Mouse (Mus musculus): ENCODE data around the gene Tmem206.
A peak's percentile ranks its signal among the peaks of the same experiment; 100 is the strongest.

The Tmem206 gene

GRCm38 (mm10) chr1:191311296-191311898 lies 14.3 kb upstream of the Tmem206 start:
- no peak for DNase-seq (ENCODE audit: low read depth)

GRCm38 (mm10) chr1:191312513-191312941 lies 13.2 kb upstream of the Tmem206 start:
- peak; percentile 92 for DNase-seq (ENCODE audit: low read depth)

- DNase-seq (ENCODE audit: low read depth), result no peak
Measured at GRCm38 (mm10) chr1:191313158-191313557, 12.6 kb upstream of the Tmem206 start.

GRCm38 (mm10) chr1:191313926-191314325 lies 11.8 kb upstream of the Tmem206 start:
- DNase-seq (ENCODE audit: low read depth), result peak; percentile 45

- no peak for DNase-seq (ENCODE audit: low read depth)
Measured at GRCm38 (mm10) chr1:191316818-191317217, 8.9 kb upstream of the Tmem206 start.

- DNase-seq (ENCODE audit: low read depth), result no peak
Measured at GRCm38 (mm10) chr1:191317591-191318196, 8.0 kb upstream of the Tmem206 start, which contains the start of gene Nenf. Nenf (minus strand) TSS chr1:191318194.

- no peak for DNase-seq (ENCODE audit: low read depth)
Measured at GRCm38 (mm10) chr1:191318686-191319085, 7.0 kb upstream of the Tmem206 start.

- no peak for DNase-seq (ENCODE audit: low read depth)
Measured at GRCm38 (mm10) chr1:191323381-191323780, 2.3 kb upstream of the Tmem206 start.

- peak; percentile 9 for DNase-seq (ENCODE audit: low read depth)
Measured at GRCm38 (mm10) chr1:191324733-191325590, 750 bp upstream of the Tmem206 start.

GRCm38 (mm10) chr1:191326233-191326882 lies 646 bp downstream of the Tmem206 start:
- DNase-seq (ENCODE audit: low read depth), result peak; percentile 53

GRCm38 (mm10) chr1:191327258-191327657 lies 1.5 kb downstream of the Tmem206 start:
- no peak for DNase-seq (ENCODE audit: low read depth)

- peak; percentile 66 for DNase-seq (ENCODE audit: low read depth)
Measured at GRCm38 (mm10) chr1:191328019-191328441, 2.3 kb downstream of the Tmem206 start.

- DNase-seq (ENCODE audit: low read depth), result no peak
Measured at GRCm38 (mm10) chr1:191330356-191330755, 4.6 kb downstream of the Tmem206 start.

- peak; percentile 22 for DNase-seq (ENCODE audit: low read depth)
Measured at GRCm38 (mm10) chr1:191334500-191334899, 8.8 kb downstream of the Tmem206 start.

GRCm38 (mm10) chr1:191339876-191340275 lies 14.2 kb downstream of the Tmem206 start:
- no peak for DNase-seq (ENCODE audit: low read depth)

GRCm38 (mm10) chr1:191340530-191340929 lies 14.8 kb downstream of the Tmem206 start:
- DNase-seq (ENCODE audit: low read depth), result no peak

- no peak for DNase-seq (ENCODE audit: low read depth)
Measured at GRCm38 (mm10) chr1:191347602-191348001, 21.9 kb downstream of the Tmem206 start.

GRCm38 (mm10) chr1:191348592-191348991 lies 22.9 kb downstream of the Tmem206 start:
- DNase-seq (ENCODE audit: low read depth), result no peak

GRCm38 (mm10) chr1:191348996-191349395 lies 23.3 kb downstream of the Tmem206 start:
- no peak for DNase-seq (ENCODE audit: low read depth)

GRCm38 (mm10) chr1:191349486-191350037 lies 23.9 kb downstream of the Tmem206 start:
- no peak for DNase-seq (ENCODE audit: low read depth)

- DNase-seq (ENCODE audit: low read depth), result no peak
Measured at GRCm38 (mm10) chr1:191350355-191350754, 24.6 kb downstream of the Tmem206 start.

Measured in 416B (cell line).